In the genomic region with DNA sequence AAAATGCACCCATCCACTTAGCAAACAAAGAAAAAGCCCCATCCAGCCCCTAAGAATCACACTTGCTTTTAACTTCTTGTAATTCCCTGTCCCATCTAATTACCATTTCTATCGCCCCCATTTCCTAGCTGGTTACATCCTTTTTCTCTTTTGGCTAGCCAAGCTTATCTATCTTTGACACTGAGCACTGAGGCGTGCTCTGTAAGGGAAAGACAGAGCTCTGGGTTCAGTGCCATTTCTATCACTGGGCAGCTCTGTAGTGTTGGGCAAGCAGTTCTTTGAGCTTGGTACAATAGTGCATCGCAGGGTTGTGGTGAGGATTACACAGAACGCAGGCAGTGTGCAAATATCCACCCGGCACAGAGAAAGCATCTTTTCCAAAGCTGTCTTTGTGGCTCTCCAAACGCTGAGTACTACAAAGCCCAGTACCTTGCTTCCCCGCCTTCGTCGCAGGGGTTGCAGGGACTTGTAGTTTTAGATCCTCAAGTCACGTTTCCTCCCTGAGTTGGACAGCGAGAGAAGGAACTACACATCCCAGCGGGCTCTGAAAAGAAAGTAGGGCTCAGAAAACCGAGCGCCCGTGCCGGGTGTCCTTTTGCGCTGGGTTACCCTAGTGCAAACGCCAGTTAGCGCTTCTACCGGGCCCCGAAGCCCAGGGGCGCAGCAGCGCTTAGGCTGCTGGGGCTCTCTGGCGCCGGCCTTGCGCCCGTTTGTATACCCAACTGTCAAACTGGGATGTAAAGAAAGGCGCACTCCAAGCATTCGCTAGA, we compare ENCODE assay signal across 8 mouse cellular contexts. TPM values are rescaled to one million over a fixed set of nuclear protein-coding genes. Genes with fewer than 3 reads are reported as not detected.
A peak's percentile ranks its signal among the peaks of the same experiment; 100 is the strongest.
DNase-seq lines count a peak whose midpoint lies in the region; ATAC-seq lines count a peak whose summit lies in the region.

No protein-coding gene starts in this region.

- peak; percentile 81 for ATAC-seq in megakaryocyte progenitor cell, adult 5-6 weeks (replicated peaks; ENCODE audit: poor library complexity)

- DNase-seq in adipocyte (ENCODE audit: low spot score): peak; percentile 86
- peak; percentile 96 for DNase-seq in embryo, embryonic 10 days (ENCODE audit: low spot score)
- DNase-seq in gastrocnemius, postnatal 10 days: peak; percentile 78
- DNase-seq in induced T-regulatory cell, adult 2 months (ENCODE audit: low read depth): peak; percentile 91
- peak; percentile 86 to 97 for DNase-seq in left cerebral cortex, adult 9 months (ENCODE audit: low spot score in 2 of 2)
- DNase-seq in right cerebral cortex, postnatal 14 days: peak; percentile 83
- DNase-seq in urinary bladder, postnatal 36 days (ENCODE audit: low spot score in 2 of 2): peak; percentile 85 to 90

RNA-seq across cellular contexts. Expression of a gene that starts 1.1 kb away (rescaled TPM):
- total RNA-seq in gastrocnemius, postnatal 10 days (2021): 1 to 10 TPM; 2.8 to 4.0 TPM
- total RNA-seq in megakaryocyte progenitor cell, adult 5-6 weeks (2015): 2.1 and 2.2 TPM in 2 replicates
- total RNA-seq in megakaryocyte progenitor cell, adult 5-6 weeks (2017): 1.00 and 1.7 TPM in 2 replicates

RNA-seq across cellular contexts. Expression of a gene that starts 51.2 kb away (rescaled TPM):
- 100 to 1,000 TPM; 117 to 134 TPM for total RNA-seq in gastrocnemius, postnatal 10 days (2021)
- total RNA-seq in megakaryocyte progenitor cell, adult 5-6 weeks (2015): 45.4 and 48.6 TPM in 2 replicates
- total RNA-seq in megakaryocyte progenitor cell, adult 5-6 weeks (2017): 40.3 and 41.4 TPM in 2 replicates

Comparison
In these comparisons a context has a peak if more than half of its experiments do, and no peak if none do; other contexts are left out.
1. Peak in every context shown above with its lines: DNase-seq and ATAC-seq.